Mouse (Mus musculus) mouse embryonic stem cell (cell line): ENCODE data around the gene Plekhm3.

Experiments used
- in situ Hi-C, 2 experiments: fragments of 300-500 bp; cut with MboI; formaldehyde crosslinking; loops; 1 replicate in 1 of 2; 3 replicates in 1 of 2; pipeline ENCODE4 v1.14.3; 2019 to 2020; ENCODE audit warnings: low sequenced_read_pairs in 2 of 2, low pct_unique_long_range_greater_than_20kb in 1 of 2, mixed read lengths in 1 of 2; ENCODE audit not compliant: unreplicated experiment in 1 of 2

Gene Plekhm3

DNA sequence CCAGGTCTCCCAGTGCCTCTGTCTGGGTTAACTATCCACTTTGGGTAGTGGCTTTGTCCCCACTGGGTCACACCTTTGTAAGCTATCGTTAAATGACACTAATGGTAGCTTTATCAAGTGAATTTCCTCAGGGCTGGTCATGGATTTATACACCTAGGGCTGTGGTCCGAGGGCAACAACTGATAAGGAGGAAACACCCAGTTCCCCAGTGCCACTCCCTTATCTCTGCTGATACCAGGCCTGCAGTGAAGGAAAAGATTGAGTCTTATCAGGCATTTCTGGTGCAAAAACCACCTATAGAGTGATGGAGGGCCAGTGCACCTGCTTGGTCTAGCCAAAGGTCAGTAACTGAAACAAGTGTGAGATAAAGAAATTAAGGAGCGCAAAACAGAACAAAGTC lies 159.0 kb downstream of the Plekhm3 start:
- in situ Hi-C loops = no loop called here

DNA sequence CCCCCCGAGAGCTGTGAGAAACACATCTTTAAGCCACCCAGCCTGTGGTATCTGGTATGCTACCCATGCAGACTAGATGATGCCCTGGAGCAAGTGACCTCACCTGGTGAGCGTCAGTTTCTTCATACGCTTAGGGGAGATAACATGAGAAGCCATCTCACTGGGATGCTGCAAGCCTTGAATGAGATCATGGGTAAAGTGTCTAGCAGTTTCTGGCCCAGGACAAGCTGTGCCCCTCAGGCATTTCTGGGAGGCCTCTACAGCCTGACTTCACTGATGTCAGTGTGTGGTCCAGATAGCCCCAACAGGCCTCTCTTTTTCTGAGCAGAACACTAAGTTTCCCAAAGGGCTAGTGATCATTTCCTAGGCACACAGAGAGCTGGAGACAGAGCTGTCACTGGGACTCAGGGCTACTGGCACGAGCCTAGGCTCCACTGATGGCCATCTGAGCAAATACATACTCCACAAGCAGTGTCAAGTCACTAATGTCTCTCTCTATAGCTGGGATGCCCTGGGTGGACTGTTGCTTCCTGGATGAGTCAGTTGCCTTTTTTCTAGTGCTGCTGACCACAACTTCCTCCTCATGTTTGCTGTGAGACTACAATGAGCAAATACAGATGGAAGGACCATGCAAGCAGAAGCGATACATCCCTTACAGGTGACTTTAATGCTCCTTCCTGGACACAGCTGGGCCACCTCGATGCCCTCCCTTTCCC lies 159.6 kb downstream of the Plekhm3 start:
- in situ Hi-C loops = no loop called here

- in situ Hi-C loops = no loop called here
Observed at GRCm38 (mm10) chr1:64795284-64796040, 161.2 kb downstream of the Plekhm3 start.

DNA sequence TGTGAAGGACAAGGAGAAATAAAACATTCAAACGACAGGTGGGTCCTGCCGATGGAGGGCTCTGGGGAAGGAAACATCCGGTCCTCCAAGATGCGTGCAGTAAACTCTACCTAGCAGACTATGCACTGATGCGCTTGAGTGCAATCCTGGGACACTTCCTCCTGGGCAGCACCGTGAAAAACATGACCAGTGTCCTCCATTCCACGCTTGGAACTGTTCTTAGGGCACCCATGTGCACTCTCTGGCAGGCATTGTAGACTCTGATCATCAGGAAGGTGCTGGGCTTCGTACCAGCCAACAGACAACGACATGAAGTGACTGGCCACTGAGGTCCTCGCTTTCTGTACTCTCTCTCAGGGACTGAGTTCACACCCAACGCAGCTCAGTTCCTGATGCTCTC lies 162.5 kb downstream of the Plekhm3 start:
- in situ Hi-C loops = no loop called here

DNA sequence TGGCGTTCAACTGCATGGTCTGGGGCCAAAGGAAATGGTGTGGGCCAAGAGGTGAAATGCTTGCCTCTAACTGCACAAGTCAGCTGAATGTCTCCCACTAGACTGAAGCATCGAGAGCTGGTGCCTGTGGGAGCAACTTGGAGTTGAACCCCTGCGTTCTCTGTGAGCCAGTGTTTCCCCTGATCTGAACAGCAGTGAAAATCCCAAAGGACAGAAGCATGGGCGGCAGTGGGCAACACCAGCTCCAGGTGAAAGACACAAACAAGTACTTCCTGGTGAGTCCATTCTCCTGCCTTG lies 163.4 kb downstream of the Plekhm3 start:
- in situ Hi-C loops = no loop called here

DNA sequence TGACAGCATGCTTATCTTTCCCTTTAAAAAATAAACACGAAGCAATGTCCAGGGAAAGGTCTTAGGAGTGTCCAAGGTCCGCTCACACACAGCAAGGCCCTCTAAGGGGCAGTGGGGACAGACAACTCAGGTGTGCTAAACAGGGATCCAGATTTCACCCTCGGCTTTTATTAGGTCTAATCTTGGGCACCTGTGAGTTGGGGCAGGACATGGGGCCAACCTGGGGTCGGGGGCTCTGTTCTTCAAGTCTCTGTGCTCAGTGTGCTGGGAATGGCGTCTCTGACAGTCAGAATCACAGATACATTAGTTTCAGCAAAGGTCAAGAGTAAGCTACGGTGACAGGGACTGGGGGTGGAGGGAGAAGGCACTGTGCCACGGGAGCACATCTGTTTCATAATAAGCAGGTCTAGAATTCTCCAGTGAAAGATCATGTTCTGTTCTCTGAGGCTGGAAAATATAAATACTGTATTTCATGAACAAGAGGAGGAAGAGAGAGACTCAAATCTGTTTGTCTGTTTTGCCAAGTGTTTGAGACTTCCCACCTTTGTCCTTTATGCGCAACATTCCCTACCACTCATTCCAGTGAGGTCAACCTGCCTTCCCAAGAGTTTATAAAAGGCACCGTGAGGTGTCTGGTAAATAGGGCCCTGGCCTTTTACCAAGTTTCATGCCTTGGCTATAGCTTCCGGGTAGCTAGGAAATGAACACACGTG lies 163.9 kb downstream of the Plekhm3 start:
- in situ Hi-C loops = no loop called here

DNA sequence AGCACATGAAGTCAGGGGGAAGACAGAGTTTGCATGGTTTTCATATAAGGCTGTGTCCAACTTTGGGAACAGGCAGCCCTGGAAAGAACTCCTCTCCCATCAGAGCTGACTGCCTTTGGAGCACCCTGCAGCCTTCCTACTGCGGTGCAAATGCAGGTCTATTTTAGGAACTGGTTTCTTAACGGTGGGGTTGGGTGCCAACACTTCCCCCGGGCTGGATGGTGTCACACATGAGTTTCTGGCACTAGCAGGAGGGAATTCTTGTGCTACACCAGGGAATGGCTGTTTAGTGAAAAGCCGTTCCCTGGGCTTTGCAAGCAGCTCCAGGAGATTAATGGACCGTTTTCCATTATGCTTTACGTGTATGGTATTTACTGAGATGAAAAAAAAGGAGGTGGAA lies 164.8 kb downstream of the Plekhm3 start:
- in situ Hi-C loops = no loop called here

DNA sequence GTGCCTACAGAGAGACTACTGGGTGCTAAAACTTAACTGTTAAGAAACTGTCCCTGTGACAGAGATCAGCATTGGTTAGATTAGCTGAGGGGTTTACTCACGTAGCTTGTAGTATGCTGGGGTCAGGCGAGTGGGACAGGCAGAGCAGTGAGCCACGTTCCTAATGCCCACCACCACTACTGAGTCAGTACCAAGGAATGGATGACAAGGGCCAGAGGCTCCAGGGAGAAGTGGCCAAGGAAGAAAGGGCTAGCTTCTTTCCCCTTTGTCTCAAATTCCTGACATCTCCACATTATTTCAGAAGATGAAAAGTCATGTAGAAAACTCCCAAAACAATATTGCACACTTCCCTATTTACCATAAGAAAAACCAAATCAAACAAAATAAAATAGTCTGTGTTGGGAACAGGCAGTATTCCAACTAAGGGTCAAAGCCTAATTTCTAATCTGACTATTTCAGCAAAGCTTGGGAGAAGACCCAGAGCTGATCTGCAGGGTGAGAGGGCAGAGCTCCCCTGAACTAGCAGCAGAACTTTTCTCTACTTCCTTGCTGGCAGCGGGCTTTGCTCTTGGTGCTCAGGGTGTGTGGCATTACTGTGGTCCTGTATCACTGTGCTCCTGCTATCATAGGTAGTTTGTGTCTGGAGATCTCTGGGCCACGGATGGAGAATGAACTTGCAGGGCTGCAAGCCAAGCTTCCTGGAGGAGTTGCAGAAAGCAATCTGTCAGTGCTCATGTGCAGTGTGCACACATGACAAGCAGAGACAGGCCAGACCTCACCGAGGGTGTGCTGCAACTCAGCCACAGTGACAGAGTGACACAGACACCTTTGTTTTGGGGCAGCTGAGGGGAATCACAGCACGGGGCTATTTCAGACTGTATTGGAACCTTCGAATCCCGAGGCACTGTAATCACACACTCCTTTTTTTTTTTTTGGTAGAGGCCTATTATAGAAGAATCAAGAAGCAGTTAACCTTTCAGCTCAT lies 165.5 kb downstream of the Plekhm3 start:
- in situ Hi-C loops = no loop called here

DNA sequence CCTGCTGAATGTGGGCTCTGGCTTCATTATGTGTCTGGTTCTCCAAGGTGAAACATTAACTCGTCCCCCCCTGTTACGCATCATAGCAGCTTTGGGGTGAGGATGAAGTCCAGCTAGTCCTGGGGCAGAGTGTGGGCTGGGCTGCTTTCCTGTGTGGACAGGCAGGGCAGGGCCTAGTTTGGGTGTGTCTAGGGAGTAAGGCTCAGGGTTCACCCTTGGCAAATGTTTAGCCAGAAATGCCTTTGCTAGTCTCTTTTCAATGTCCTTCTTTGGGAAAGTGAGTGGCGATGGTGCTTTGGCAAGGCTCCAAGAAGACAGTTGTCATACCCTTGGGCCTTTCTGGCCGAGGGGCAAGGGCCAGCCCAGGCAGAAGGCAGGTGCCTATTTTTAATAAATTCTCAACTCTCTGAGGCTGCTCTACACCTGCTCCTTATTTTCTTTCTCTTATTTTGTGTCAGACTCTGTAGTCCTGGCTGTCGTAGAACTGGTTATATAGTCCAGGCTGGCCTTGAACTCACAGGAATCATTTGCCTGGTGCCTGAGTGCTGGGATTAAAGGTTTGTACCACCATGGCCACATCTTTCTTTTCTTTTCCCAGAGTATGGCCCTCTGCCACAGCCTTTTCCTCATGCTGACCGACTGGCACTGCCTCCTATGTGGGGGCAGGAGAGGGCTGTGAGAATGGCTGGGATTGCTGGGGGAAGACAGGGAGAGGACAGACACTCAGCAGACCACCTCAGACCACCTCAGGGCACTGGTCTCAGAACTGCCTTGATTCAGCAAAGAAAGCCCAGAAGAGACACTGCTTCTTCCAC lies 168.7 kb downstream of the Plekhm3 start:
- in situ Hi-C loops = no loop called here

DNA sequence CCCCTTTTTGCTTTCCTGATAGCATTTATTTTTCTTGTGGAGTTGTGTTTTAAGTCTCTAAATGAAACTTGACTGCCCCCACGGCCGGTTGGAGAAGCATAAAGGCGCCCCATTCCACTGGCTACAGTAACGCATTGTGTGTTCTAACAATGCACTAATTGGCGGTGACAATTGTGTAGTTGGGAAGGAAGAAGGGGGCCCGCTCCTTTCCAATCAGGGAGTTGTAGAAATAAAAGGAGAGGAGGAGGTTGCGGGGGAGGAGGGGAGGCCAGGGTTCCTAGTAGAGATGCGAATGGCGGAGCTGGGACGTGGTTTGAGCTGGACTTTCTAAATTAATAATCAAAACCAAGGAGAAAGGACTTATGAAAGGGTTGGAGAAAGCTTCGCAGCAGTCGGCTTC lies 176.8 kb downstream of the Plekhm3 start:
- in situ Hi-C loops = no loop called here

GRCm38 (mm10) chr1:64779415-64779814 lies 177.2 kb downstream of the Plekhm3 start:
- in situ Hi-C loops = no loop called here

DNA sequence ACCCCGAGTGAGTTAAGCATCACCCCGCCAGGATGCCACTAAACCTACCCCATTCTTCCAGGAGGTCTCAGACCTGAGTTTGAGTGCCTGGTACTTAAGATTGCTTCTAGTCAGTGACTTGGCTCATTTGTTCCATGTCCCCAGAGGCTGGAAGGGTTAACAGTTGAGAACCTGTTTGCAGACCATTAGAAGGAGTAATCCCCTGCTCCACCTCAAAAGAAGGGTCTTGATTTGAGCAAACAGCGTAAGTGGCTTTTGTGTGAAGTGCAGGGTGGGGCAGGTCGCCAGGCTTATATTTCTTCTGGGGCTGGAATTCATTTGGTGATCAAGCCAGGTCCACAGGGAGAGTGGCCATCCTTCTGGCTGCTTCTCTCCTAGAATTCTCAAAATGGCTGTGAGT lies 183.3 kb downstream of the Plekhm3 start:
- in situ Hi-C loops = no loop called here

DNA sequence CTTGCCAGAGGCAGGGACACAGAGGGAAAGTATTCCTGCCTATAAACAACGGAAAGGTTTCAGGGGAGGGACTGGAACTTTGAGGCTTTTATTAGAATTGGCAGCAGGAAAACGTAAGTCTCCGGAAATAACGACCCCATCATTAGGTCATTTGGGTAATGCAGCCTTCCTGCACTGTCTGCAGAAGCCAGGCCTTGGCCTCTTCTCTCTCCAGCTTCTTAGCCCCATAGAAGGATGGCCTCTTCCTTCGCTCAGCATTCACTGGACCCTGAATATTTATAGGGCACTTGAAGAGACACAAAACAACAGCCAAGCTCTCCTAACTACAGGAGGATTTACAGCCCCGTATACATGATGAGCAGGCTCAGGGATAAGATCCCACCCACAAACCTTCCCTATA lies 186.5 kb downstream of the Plekhm3 start:
- in situ Hi-C loops = no loop called here

DNA sequence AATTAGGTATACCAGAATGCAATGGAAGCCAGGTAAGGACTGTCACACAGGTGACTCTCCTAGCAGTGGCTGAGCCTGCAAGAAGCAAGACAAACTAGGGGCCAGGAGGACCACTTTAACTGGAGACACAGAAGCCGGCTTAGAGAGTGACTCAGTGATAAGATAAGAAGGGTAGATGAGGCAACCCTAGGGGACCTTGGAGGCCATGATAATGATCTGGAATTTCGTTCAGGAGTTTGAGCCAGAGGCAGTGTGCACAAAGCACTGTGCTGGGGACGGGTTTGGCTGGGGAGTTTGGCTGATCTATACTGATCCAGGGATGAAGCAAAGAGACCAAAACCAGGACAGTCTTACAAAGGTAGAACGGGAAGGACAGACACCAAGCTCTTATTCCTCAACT lies 195.0 kb downstream of the Plekhm3 start:
- in situ Hi-C loops = no loop called here

- in situ Hi-C loops = no loop called here
Observed at GRCm38 (mm10) chr1:64757766-64758165, 198.9 kb downstream of the Plekhm3 start.

GRCm38 (mm10) chr1:64757254-64757653 lies 199.4 kb downstream of the Plekhm3 start:
- in situ Hi-C loops = no loop called here

DNA sequence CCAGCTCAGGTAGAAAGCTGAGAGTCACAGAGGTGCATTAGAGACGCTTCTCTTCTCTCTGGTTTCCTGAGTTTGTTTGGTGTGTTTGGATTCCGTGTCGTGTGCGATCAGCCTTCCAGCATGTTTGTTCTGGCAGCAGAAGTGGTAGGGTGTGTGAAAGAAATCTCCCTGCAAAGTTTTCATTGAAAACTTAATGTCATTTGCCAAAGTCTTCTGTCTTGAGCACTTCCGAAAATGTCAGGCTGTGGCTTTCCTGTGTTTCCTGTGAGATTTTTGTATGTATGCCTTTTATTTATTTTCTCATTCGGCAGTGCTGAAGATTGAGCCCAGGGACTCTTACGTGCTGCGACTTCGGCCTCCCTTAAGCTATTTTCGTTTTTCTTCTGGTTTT lies 200.0 kb downstream of the Plekhm3 start:
- in situ Hi-C loops = no loop called here
